Mouse (Mus musculus): ENCODE measurements around the gene Smlr1.

DNA sequence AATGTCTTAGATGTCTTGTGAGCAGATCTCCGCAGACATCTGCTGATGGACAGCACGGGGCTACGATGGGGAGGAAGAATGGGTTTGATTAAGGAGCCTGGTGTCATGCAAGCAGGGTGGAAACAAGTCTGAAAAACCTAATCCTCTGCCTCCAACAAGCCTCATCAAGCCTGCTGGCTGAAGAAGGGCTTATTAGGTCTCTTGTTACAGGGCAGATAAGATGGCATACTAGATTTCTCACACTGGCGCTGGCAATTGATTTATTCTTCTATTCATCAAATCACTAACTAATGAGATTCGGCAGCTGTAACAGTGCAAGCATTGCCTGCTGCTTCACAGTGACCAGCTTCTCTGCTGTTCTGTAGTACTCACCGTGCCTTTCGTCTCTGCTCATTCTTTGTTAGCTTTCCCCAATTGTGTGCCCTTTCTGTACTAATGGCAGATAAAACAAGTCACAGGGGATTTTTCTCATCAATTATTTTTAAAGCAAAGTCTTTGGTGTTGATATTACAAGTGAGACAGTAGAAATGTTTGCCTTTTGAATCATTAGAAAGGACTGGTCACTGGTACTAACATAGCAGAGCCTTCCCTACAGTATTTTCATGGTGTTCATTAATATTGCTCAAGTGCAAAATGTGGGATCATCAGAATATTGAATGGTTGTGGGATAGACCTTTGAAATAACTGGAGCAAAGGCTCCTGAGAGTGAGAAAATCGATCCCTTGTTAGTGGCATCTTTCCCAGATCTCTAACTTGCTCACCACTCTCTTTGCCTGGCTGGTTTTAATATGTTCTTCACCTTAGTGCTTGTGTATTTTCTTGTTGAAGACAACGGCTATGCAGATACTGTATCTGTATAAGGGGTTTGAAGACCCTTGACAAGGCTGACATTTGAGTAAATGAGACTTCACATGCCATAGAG is 35.5 kb upstream of the Smlr1 start:
- TF ChIP-seq USF1 (IDR thresholded peaks at IDR 0.05; ENCODE audit: low read depth): no peak
- TF ChIP-seq CTCF (IDR thresholded peaks at IDR 0.05; ENCODE audit: control insufficient read depth, insufficient read depth, insufficient read length): no peak
- no peak for TF ChIP-seq MYOG (IDR thresholded peaks at IDR 0.05; ENCODE audit: control insufficient read depth, extremely low read depth, insufficient read length)
- no peak for TF ChIP-seq MAX (IDR thresholded peaks at IDR 0.05)
